Mouse (Mus musculus) layer of hippocampus, postnatal 14 days (tissue): ENCODE data around the gene Gm6583. TPM values are rescaled to one million over a fixed set of nuclear protein-coding genes. Genes with fewer than 3 reads are reported as not detected.
"Not testable (repeated sequence)": the region's sequence is repeated elsewhere in the genome, so short reads cannot be mapped to it uniquely, and the experiment has no call there.

Experiments used
- DNase-seq, 2 experiments: peaks; one replicate each; pipeline ENCODE4 v3.0.0; 2021 to 2022; ENCODE audit warnings: low spot score in 2 of 2, mixed read lengths in 1 of 2
- total RNA-seq, 2 experiments: library from RNA; stranded (reverse); gene quantifications; 2 replicates each; pipeline ENCODE4 v1.2.3; 2021

The Gm6583 gene
- total RNA-seq, 2 experiments from 2014 or later = not detected

DNA sequence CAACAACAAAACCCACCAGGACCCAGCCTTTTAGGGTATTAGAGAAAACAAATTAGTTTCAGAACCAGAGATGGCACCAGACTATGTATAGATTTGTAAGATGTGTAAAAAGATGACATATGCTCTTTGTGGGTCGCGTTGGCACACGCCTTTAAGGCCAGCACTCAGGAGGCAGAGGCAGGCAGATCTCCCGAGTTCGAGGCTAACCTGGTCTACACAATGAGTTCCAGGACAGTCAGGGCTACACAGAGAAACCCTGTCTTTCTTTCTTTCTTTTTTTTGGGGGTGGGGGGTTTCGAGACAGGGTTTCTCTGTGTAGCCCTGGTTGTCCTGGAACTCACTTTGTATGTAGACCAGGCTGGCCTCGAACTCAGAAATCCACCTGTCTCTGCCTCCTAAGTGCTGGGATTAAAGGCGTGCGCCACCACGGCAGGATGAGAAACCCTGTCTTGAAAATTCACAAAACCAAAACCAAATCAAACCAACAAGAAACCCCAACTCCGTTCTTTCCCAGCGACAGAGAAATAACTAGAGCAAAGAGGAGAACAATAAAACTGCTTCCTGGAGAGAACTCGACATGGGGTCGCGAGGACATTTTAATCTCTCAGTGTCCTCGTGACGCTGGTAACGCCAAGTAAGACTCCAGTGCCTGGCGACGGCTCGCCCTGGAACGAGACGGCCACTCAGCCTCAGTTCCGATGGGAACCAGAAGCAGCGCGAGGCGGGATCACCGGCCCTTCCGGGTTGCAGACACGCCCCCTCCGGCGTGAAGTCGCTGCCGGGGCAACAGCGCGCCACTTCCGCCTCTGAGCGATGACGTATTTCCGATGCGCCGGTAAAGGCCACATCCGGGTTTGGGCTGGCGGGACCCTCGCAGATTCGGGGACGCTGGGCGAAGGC is 30.0 kb downstream of the Gm6583 start, which contains the start of gene Tfip11:
Tfip11 (plus strand) TSS at position 813 of the 900 bp plus-strand sequence.
- DNase-seq = peak; percentile 96 to 97

DNA sequence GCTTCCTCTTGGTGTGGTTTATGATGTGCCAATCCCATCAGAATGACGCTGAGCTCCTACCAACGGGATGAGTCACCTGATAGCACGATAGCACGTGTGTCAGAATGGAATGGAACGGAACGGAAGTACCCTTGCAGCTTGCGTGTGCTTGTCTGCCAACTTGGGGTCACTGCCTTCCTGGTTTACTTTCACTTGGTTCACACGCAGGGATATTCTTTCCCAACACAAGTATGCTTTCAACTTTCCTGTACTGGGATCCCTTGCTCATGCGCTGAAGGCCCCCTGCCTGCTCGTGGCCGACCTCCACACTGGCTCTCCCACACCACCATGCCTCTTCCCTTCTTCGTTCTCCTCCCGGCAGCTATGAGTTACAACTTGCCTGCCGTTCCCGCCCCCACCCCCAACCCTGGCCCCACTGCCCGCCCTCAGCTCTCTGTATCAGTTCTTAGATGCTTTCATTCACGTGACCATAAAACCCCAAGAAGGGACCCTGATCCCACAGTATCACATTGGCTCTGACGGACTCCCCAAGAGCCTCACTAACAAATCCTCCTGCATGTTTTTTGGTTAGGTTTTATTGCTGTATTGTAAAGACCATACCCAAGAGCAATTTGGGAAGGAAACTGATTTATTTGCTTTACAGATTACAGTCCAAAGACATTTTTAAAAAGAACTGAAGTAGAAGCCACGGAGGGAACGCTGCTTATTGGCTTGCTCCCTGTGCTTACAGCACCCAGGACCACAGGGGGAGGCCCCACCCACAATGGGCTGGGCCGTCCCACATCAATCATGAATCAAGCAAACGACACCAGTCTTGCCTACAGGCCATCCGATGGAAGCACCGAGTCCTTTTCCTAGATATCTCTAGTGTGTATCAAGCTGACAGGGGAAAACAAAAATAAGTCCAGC is 30.9 kb downstream of the Gm6583 start:
- DNase-seq = no peak

DNA sequence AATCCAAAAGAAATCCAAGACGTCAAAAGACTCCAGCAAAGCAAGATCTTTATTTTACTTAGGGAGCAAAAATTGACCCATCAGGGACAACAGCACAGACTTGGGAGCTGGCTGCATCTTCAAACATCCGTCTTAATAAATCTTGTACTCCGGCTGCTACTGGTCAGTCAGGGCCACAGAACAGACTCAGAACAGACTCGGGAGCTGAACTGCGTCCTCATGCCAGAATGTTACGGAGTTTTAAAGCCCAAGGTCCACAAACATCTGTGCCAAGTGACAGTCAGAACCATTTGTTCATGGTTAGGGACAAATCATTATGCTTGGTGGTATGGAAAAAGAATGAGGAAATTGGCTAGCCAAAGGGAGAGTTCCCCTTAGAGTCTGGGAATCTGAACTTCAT is 32.6 kb downstream of the Gm6583 start:
- no peak for DNase-seq

DNA sequence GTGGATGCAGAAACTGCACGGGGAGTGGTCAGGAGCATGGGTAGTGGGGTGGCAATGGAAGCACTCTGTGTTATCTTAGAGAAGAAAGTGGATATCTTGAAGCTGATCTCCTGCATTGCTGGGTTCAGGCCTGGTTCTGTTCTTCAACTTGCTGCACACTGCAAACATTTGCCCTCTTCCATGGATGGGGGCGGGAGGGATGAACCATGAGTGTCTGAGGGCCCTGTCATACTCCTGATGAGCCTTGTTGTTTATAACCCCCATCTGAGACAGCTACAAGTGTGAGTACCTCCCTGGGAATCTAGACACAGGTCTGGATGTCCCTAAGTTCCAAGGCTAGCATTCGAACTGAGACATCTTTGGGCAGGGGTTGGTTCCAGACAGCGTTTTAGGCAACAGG is 34.5 kb downstream of the Gm6583 start:
- no peak for DNase-seq

DNA sequence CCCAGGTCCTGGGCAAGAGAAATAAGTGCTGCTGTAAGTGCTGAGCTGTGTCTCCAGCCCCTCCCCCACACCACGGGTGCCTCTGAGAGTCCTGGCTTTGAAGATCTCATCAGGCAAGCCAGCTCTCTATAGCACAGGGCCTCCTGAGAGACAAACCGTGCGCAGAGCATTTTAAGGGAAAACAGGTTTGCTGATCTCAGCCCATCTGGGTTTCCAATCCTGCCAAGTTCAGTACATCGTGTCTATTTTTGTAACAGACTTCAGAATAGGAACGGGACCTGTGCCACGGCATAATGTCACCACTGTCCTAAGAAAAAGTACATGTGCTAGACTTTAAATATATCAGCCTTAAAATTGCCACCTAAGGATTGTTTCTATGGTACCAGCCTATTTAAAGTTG is 34.9 kb downstream of the Gm6583 start:
- peak; percentile 64 to 86 for DNase-seq

DNA sequence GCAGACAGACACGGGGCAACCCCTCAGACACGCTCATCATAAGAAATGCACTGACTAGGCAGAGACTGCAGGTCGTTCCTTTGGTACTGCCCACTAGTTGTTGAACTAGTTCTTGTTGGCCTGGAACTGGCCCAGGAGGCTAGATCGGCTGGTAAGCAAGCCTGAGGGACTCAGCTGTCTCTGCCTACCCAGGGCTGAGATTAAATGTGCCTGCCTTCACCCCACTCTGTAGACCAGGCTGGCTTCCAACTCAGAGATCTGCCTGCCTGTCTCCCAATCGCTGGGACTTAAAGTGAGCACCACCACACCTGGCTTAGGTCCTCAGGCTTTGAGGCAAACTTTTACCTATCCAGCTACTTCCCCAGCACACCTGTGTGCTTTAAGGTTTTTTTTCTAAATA is 35.5 kb downstream of the Gm6583 start:
- no peak for DNase-seq

DNA sequence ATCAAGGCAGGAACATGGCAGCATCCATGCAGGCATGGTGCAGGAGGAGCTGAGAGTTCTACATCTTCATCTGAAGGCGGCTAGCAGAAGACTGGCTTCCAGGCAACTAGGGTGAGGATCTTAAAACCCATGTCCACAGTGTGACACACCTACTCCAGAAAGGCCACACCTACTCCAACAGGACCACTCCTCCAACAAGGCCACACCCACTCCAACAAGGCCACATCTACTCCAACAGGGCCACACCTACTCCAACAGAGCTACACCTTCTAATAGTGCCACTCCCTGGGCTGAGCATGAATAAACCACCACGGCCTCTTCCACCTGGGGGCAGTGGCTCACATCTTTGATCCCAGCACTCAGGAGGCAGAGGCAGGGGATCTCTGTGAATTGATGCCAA is 36.5 kb downstream of the Gm6583 start:
- not testable (repeated sequence) for DNase-seq

DNA sequence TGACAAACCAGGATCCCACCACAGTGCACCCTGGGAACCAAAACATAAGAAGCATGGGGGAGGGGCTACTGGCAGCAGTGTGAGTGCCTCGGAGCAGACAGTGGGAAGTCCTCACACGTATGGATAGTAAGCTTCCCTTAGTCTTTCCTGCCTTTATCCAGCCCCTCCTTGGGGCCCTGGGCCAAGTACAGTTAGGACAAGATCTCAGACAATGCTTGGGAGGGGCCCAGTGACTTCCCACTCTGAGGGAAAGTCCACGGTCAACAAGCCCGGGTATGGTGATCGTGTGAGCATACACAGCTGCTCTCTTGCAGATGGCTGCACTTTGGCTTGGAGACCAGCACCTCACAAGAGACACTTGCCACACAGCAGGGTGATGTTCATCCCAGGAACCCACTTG is 38.5 kb downstream of the Gm6583 start:
- no peak for DNase-seq

DNA sequence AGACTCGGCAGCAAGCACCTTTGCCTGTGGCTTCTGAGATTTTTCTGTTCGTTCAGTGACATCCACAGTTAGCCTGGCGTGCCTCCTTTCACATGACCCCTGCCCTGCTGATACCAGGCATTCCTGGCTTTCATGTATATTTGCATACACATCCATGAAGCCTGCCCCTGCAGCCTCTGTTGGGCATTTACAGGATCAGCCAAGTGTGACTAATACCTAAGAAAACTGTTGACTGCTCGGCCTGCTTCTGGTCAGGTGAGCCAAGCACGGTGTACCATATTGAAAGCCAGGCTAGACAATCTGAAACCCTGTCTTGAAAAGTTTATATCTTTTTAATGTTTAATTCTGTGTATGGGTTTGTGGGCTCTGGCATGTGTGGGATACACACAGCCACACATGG is 39.4 kb downstream of the Gm6583 start:
- DNase-seq = no peak

DNA sequence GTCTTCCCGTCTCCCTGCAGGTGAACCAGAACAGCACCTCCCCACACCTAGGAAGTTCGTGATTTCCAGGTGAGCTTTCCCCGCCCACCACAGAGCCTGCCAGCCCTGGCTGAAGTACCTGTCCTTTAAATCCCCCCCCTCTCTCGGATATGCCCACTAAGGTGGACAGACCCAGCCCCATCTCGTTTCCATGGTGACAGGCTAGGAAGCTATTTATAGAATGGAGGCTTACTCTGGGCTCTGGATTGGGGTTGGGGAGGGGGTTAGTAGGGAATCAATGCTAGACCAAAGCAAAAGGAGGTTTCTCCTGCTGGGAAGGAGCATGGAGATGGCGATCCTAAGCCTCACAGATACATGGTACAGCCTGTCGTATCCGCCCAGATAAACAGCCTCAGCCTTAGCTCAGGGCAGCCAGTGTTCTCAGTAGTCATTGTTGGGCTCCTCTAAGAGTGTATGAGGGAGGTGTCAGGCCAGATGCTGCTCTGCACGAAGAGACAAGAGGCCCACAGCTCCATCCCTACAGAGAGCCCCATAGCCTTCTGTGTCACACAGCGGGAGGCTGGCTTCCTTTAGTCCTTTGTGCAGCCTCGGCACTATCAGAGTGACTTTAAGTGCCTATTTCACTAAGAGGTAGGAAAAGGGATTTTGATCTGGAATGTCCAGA is 42.5 kb downstream of the Gm6583 start:
- no peak for DNase-seq

DNA sequence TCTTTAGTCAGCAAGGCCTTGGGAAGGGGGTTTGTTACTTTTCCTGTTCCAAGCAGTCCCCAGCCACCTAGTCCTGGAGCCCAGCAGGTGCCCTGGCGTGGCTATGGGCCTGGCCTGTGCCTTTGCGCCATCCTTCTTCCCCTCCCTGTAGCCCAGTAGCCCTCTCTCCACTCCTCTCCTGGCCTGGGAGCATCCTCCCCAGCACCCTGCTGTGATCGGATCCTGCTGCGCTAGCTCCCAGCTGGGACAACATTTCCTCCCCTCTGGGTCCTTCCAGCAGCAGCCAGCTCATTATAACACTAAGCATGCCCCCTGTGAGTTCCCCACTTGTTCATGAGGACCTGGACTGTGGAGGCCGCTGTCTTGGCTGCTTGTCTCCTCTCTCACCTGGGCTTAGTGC is 50.0 kb downstream of the Gm6583 start:
- no peak for DNase-seq

Other genes with a start within 250 kb of the Gm6583 start
- gene Cryba4, start 103.5 kb downstream of the Gm6583 start, total RNA-seq = 1 to 10 TPM; 1.1 to 1.8 TPM
- 10 to 100 TPM; 16.1 to 17.5 TPM for gene Crybb1, start 100.2 kb downstream of the Gm6583 start, total RNA-seq
- gene Tpst2, start 79.3 kb downstream of the Gm6583 start, total RNA-seq = 10 to 100 TPM; 41.1 to 43.0 TPM
- gene Tfip11, start 29.7 kb downstream of the Gm6583 start, total RNA-seq = 10 to 100 TPM; 34.9 to 36.8 TPM
- 10 to 100 TPM; 26.4 to 30.1 TPM for gene Srrd, start 13.0 kb downstream of the Gm6583 start, total RNA-seq
- 10 to 100 TPM; 25.0 to 29.9 TPM for gene Hps4, start 12.9 kb downstream of the Gm6583 start, total RNA-seq
- gene Asphd2, start 38.8 kb upstream of the Gm6583 start, total RNA-seq = 100 to 1,000 TPM; 161 to 174 TPM
- not detected for gene Gm6588, start 93.4 kb upstream of the Gm6583 start, total RNA-seq
- 100 to 1,000 TPM; 202 to 218 TPM for gene Sez6l, start 221.2 kb upstream of the Gm6583 start, total RNA-seq